8 mouse cellular contexts compared by ENCODE assay signal in genomic region chr7:140955342-140955741, GRCm38 (mm10). TPM values are rescaled to one million over a fixed set of nuclear protein-coding genes. Genes with fewer than 3 reads are reported as not detected.
DNase-seq lines count a peak whose midpoint lies in the region; ATAC-seq and TF ChIP-seq lines count a peak whose summit lies in the region.

No protein-coding gene starts in this region.

- H3K9ac ChIP-seq in CH12.LX (ENCODE audit: insufficient read depth, low read depth) = peak overlapping the region; percentile 36
- peak overlapping the region; percentile 43; the same call in 1 of the 2 replicates for H3K9ac ChIP-seq in forebrain, embryonic 14.5 days (ENCODE audit: low read length)
- peak overlapping the region; percentile 37; the same call in 1 of the 2 replicates for H3K9ac ChIP-seq in liver, embryonic 15.5 days
- H3K9ac ChIP-seq in stomach, postnatal 0 days (ENCODE audit: low read length) = peak overlapping the region; percentile 71

- TF ChIP-seq RAD21 in CH12.LX (IDR thresholded peaks at IDR 0.05; ENCODE audit: low read depth, low read length) = no peak

- peaks cover 0 to 35% of the 10 kb centered on the region in 2 experiments for H3K36me3 ChIP-seq in CH12.LX (replicated peaks in 1 of 2; ENCODE audit: control insufficient read depth in 1 of 2, insufficient read depth in 1 of 2, low read length in 1 of 2)
- H3K36me3 ChIP-seq in forebrain, embryonic 14.5 days (ENCODE audit: control insufficient read depth, insufficient read depth, low read length) = no peaks in the 10 kb centered on the region
- 0 out of 2 replicates have a peak, but pooled peaks cover 4% of the 10 kb centered on the region for H3K36me3 ChIP-seq in liver, embryonic 15.5 days (replicated peaks)
- 0 out of 2 replicates have a peak, but pooled peaks cover 2% of the 10 kb centered on the region for H3K36me3 ChIP-seq in stomach, postnatal 0 days (ENCODE audit: control insufficient read depth, insufficient read depth, low read length)

- peak overlapping the region; percentile 92 for H3K27ac ChIP-seq in gastrocnemius, adult 2 months
- H3K27ac ChIP-seq in CH12.LX (ENCODE audit: insufficient read depth, low read depth) = peak overlapping the region; percentile 78
- H3K27ac ChIP-seq in forebrain, embryonic 14.5 days (ENCODE audit: low read depth, low read length) = no peak overlapping the region
- H3K27ac ChIP-seq in liver, embryonic 15.5 days (replicated peaks) = peak overlapping the region; percentile 77
- H3K27ac ChIP-seq in stomach, postnatal 0 days (replicated peaks) = peak overlapping the region; percentile 93

- H3K4me2 ChIP-seq in CH12.LX (ENCODE audit: insufficient read depth, low read depth, poor library complexity, severe bottlenecking) = peak overlapping the region; percentile 48
- H3K4me2 ChIP-seq in forebrain, embryonic 14.5 days (ENCODE audit: low read length) = peak overlapping the region; percentile 49
- peak overlapping the region; percentile 65 for H3K4me2 ChIP-seq in liver, embryonic 15.5 days
- peak overlapping the region; percentile 61 for H3K4me2 ChIP-seq in stomach, postnatal 0 days (replicated peaks; ENCODE audit: low read depth)

- ATAC-seq in forebrain, embryonic 14.5 days = peak; percentile 55; the same call in 1 of the 2 replicates
- ATAC-seq in liver, embryonic 15.5 days (ENCODE audit: insufficient read depth) = peak; percentile 29
- peak; percentile 34; the same call in 1 of the 2 replicates for ATAC-seq in stomach, postnatal 0 days (ENCODE audit: low FRiP score, low TSS enrichment)

- 0 out of 2 replicates have a peak, but pooled peaks have one; percentile 47 for TF ChIP-seq POLR2A in CH12.LX (IDR thresholded peaks at IDR 0.05; ENCODE audit: low read depth, low read length)

- in situ Hi-C loops in CH12.LX (cut with MboI; ENCODE audit: low pct_ligation_motif_present, low pct_unique_long_range_greater_than_20kb, low sequenced_read_pairs) = loop anchor here (5.0 kb wide), 2 partner anchors 57 to 97 kb away; partner anchors contain the start of gene Ifitm3

- no peak for TF ChIP-seq CTCF in gastrocnemius, adult 2 months (IDR thresholded peaks at IDR 0.05)
- TF ChIP-seq CTCF in CH12.LX (conservative IDR thresholded peaks at IDR 0.05 in 1 of 2, IDR thresholded peaks at IDR 0.05 in 1 of 2; ENCODE audit: low read depth in 2 of 2, low read length in 2 of 2) = no peak
- TF ChIP-seq CTCF in stomach, postnatal 0 days (IDR thresholded peaks at IDR 0.05; ENCODE audit: low read depth) = no peak

- H3K27me3 ChIP-seq in CH12.LX (replicated peaks) = no peaks in the 10 kb centered on the region
- no peaks in the 10 kb centered on the region for H3K27me3 ChIP-seq in forebrain, embryonic 14.5 days (replicated peaks; ENCODE audit: control insufficient read depth, insufficient read depth, low read length)
- H3K27me3 ChIP-seq in liver, embryonic 15.5 days = no peaks in the 10 kb centered on the region
- no peaks in the 10 kb centered on the region for H3K27me3 ChIP-seq in stomach, postnatal 0 days (ENCODE audit: control insufficient read depth, insufficient read depth, low read length)

- 17% methylated on average over 17 of the region's 17 CpGs for WGBS in forebrain, embryonic 14.5 days
- 1% methylated on average over 17 of the region's 17 CpGs for WGBS in liver, embryonic 15.5 days (ENCODE audit: insufficient replicate concordance)
- 13% methylated on average over 17 of the region's 17 CpGs for WGBS in stomach, postnatal 0 days

- intact Hi-C loops in gastrocnemius, adult 2 months (cut with DNase I) = no loop called here
- intact Hi-C loops in left cerebral cortex, postnatal 25 days (cut with DNase I) = loop anchor here (5.0 kb wide), 1 partner anchor 52 kb away; no protein-coding TSS in a partner anchor

- DNase-seq in gastrocnemius, adult 2 months = no peak
- no peak for DNase-seq in gastrocnemius, postnatal 4 days (ENCODE audit: low spot score in 2 of 2)
- peak; percentile 44 for DNase-seq in CH12.LX (ENCODE audit: extremely low read depth)
- peak; percentile 33 for DNase-seq in forebrain, embryonic 14.5 days (ENCODE audit: low spot score)
- DNase-seq in stomach, postnatal 0 days (ENCODE audit: low spot score) = peak; percentile 50
- no peak for DNase-seq in left cerebral cortex, postnatal 25 days (ENCODE audit: low spot score in 2 of 2)
- DNase-seq in c-Kit-positive CD71-positive TER-119-positive erythroid progenitor cells, embryonic 14.5 days (ENCODE audit: low spot score) = no peak

- no peaks in the 10 kb centered on the region for H3K9me3 ChIP-seq in CH12.LX (replicated peaks; ENCODE audit: low read length)
- no peaks in the 10 kb centered on the region for H3K9me3 ChIP-seq in forebrain, embryonic 14.5 days (replicated peaks; ENCODE audit: control insufficient read depth, low read length)
- H3K9me3 ChIP-seq in liver, embryonic 15.5 days (replicated peaks) = no peaks in the 10 kb centered on the region
- no peaks in the 10 kb centered on the region for H3K9me3 ChIP-seq in stomach, postnatal 0 days (ENCODE audit: control insufficient read depth, low read length)

- H3K4me1 ChIP-seq in CH12.LX (ENCODE audit: control insufficient read depth in 1 of 2, insufficient read depth in 2 of 2) = peaks cover 3 to 51% of the 10 kb centered on the region in 2 experiments
- H3K4me1 ChIP-seq in forebrain, embryonic 14.5 days (ENCODE audit: control insufficient read depth, insufficient read depth, low read length) = peaks cover 12% of the 10 kb centered on the region; the same call in 1 of the 2 replicates
- H3K4me1 ChIP-seq in liver, embryonic 15.5 days (replicated peaks) = peaks cover 60% of the 10 kb centered on the region
- H3K4me1 ChIP-seq in stomach, postnatal 0 days (replicated peaks; ENCODE audit: control insufficient read depth, insufficient read depth) = peaks cover 4% of the 10 kb centered on the region; the same call in 1 of the 2 replicates

- no peak for TF ChIP-seq EP300 in CH12.LX (IDR thresholded peaks at IDR 0.05; ENCODE audit: low read length)
- TF ChIP-seq EP300 in stomach, postnatal 0 days (optimal IDR thresholded peaks at IDR 0.05) = no peak

- H3K4me3 ChIP-seq in gastrocnemius, adult 2 months = peak overlapping the region; percentile 82
- H3K4me3 ChIP-seq in CH12.LX (replicated peaks in 1 of 3; ENCODE audit: low read depth in 2 of 3, low read length in 2 of 3, poor library complexity in 1 of 3) = peak overlapping the region; percentile 66 to 78 (median 69)
- peak overlapping the region; percentile 25 for H3K4me3 ChIP-seq in forebrain, embryonic 14.5 days (ENCODE audit: low read depth, low read length)
- H3K4me3 ChIP-seq in liver, embryonic 15.5 days (replicated peaks) = peak overlapping the region; percentile 56
- H3K4me3 ChIP-seq in stomach, postnatal 0 days (ENCODE audit: low read depth, low read length) = peak overlapping the region; percentile 54

- H3K79me2 ChIP-seq in CH12.LX (replicated peaks; ENCODE audit: control insufficient read depth, extremely low read depth, insufficient read depth, poor library complexity, severe bottlenecking) = peaks cover 5% of the 10 kb centered on the region; the same call in 1 of the 2 replicates

- dilution Hi-C loops in CH12.LX (cut with MboI; ENCODE audit: extremely low pct_ligation_motif_present, extremely low pct_unique_long_range_greater_than_20kb, low sequenced_read_pairs) = no loop called here

RNA-seq across cellular contexts. Expression of gene Gm45717, which starts 0.4 kb away (rescaled TPM):
- total RNA-seq in gastrocnemius, adult 2 months (2021) = not detected
- not detected for total RNA-seq in gastrocnemius, postnatal 4 days (2021)
- total RNA-seq in CH12.LX (2012; rRNA removed) (not detected in 2 replicates), CH12.LX (2014; rRNA removed) (not detected in 2 replicates)
- polyA plus RNA-seq in CH12.LX (2012; ENCODE audit: insufficient read length, low read depth) = not detected in 2 replicates
- not detected in 2 replicates for polyA plus RNA-seq in forebrain, embryonic 14.5 days (2014; fragmentation: Nextera tagmentation; extraction: Ambion mirVana)
- not detected in 2 replicates for polyA plus RNA-seq in liver, embryonic 15.5 days (2015; fragmentation: Nextera tagmentation; extraction: Ambion mirVana)
- polyA plus RNA-seq in stomach, postnatal 0 days (2015; fragmentation: Nextera tagmentation; extraction: Ambion mirVana) = 0.32 and 0.71 TPM in 2 replicates
- not detected for total RNA-seq in left cerebral cortex, postnatal 25 days (2021)

RNA-seq across cellular contexts. Expression of gene Ifitm2, which starts 0.4 kb away (rescaled TPM):
- 10 to 100 TPM; 42.2 to 82.6 TPM for total RNA-seq in gastrocnemius, adult 2 months (2021)
- total RNA-seq in gastrocnemius, postnatal 4 days (2021) = 100 to 1,000 TPM; 238 to 274 TPM
- total RNA-seq in CH12.LX (2012; rRNA removed) (128 and 136 TPM in 2 replicates), CH12.LX (2014; rRNA removed) (314 and 381 TPM in 2 replicates)
- 159 and 213 TPM in 2 replicates for polyA plus RNA-seq in CH12.LX (2012; ENCODE audit: insufficient read length, low read depth)
- polyA plus RNA-seq in forebrain, embryonic 14.5 days (2014; fragmentation: Nextera tagmentation; extraction: Ambion mirVana) = 163 and 235 TPM in 2 replicates
- 384 and 401 TPM in 2 replicates for polyA plus RNA-seq in liver, embryonic 15.5 days (2015; fragmentation: Nextera tagmentation; extraction: Ambion mirVana)
- 932 and 1,048 TPM in 2 replicates for polyA plus RNA-seq in stomach, postnatal 0 days (2015; fragmentation: Nextera tagmentation; extraction: Ambion mirVana)
- 10 to 100 TPM; 11.7 to 15.7 TPM for total RNA-seq in left cerebral cortex, postnatal 25 days (2021)

RNA-seq across cellular contexts. Expression of gene Ifitm5, which starts 5.3 kb away (rescaled TPM):
- under 1 TPM in 1 of 2 experiments, not detected in 1; 0.33 TPM for total RNA-seq in gastrocnemius, adult 2 months (2021)
- 1 to 10 TPM; 2.0 to 2.4 TPM for total RNA-seq in gastrocnemius, postnatal 4 days (2021)
- total RNA-seq in CH12.LX (2012; rRNA removed) (0.68 and 0.76 TPM in 2 replicates), CH12.LX (2014; rRNA removed) (not detected in 2 replicates)
- 0.55 and 0.71 TPM in 2 replicates for polyA plus RNA-seq in CH12.LX (2012; ENCODE audit: insufficient read length, low read depth)
- polyA plus RNA-seq in forebrain, embryonic 14.5 days (2014; fragmentation: Nextera tagmentation; extraction: Ambion mirVana) = not detected in 2 replicates
- polyA plus RNA-seq in liver, embryonic 15.5 days (2015; fragmentation: Nextera tagmentation; extraction: Ambion mirVana) = 0.39 and 0.68 TPM in 2 replicates
- 0.58 and 0.82 TPM in 2 replicates for polyA plus RNA-seq in stomach, postnatal 0 days (2015; fragmentation: Nextera tagmentation; extraction: Ambion mirVana)
- total RNA-seq in left cerebral cortex, postnatal 25 days (2021) = not detected

RNA-seq across cellular contexts. Expression of gene Ifitm1, which starts 11.7 kb away (rescaled TPM):
- total RNA-seq in gastrocnemius, adult 2 months (2021) = 1 to 10 TPM in 1 of 2 experiments, under 1 TPM in 1; 0.69 to 1.4 TPM
- 1 to 10 TPM; 4.9 to 8.2 TPM for total RNA-seq in gastrocnemius, postnatal 4 days (2021)
- total RNA-seq in CH12.LX (2012; rRNA removed) = 55.5 and 62.0 TPM in 2 replicates
- total RNA-seq in CH12.LX (2014; rRNA removed) = 32.9 and 33.6 TPM in 2 replicates
- 10.9 and 14.8 TPM in 2 replicates for polyA plus RNA-seq in CH12.LX (2012; ENCODE audit: insufficient read length, low read depth)
- polyA plus RNA-seq in forebrain, embryonic 14.5 days (2014; fragmentation: Nextera tagmentation; extraction: Ambion mirVana) = 11.0 and 12.2 TPM in 2 replicates
- polyA plus RNA-seq in liver, embryonic 15.5 days (2015; fragmentation: Nextera tagmentation; extraction: Ambion mirVana) = 21.3 TPM in 2 replicates
- polyA plus RNA-seq in stomach, postnatal 0 days (2015; fragmentation: Nextera tagmentation; extraction: Ambion mirVana) = 162 and 173 TPM in 2 replicates
- total RNA-seq in left cerebral cortex, postnatal 25 days (2021) = 1 to 10 TPM; 1.7 to 2.9 TPM

RNA-seq across cellular contexts. Expression of gene Pgghg, which starts 14.2 kb away (rescaled TPM):
- total RNA-seq in gastrocnemius, adult 2 months (2021) = 1 to 10 TPM; 3.8 to 5.6 TPM
- 10 to 100 TPM; 15.8 to 16.6 TPM for total RNA-seq in gastrocnemius, postnatal 4 days (2021)
- total RNA-seq in CH12.LX (2012; rRNA removed) = 3.3 and 3.7 TPM in 2 replicates
- total RNA-seq in CH12.LX (2014; rRNA removed) = 3.2 and 4.0 TPM in 2 replicates
- 3.1 and 3.6 TPM in 2 replicates for polyA plus RNA-seq in CH12.LX (2012; ENCODE audit: insufficient read length, low read depth)
- polyA plus RNA-seq in forebrain, embryonic 14.5 days (2014; fragmentation: Nextera tagmentation; extraction: Ambion mirVana) = 8.8 TPM in 2 replicates
- polyA plus RNA-seq in liver, embryonic 15.5 days (2015; fragmentation: Nextera tagmentation; extraction: Ambion mirVana) = 6.0 and 6.6 TPM in 2 replicates
- 10.1 and 12.3 TPM in 2 replicates for polyA plus RNA-seq in stomach, postnatal 0 days (2015; fragmentation: Nextera tagmentation; extraction: Ambion mirVana)
- 1 to 10 TPM; 4.7 to 6.3 TPM for total RNA-seq in left cerebral cortex, postnatal 25 days (2021)

Comparison
In these comparisons a context has a peak if more than half of its experiments do, and no peak if none do; other contexts are left out.
1. DNase-seq: peak in CH12.LX (single experiment), forebrain, embryonic 14.5 days (single experiment) and stomach, postnatal 0 days (single experiment); none in gastrocnemius, adult 2 months (single experiment), gastrocnemius, postnatal 4 days (0 of 2), left cerebral cortex, postnatal 25 days (0 of 2) and c-Kit-positive CD71-positive TER-119-positive erythroid progenitor cells, embryonic 14.5 days (single experiment).
2. H3K4me3 ChIP-seq: peak in every context shown above with its lines; median percentile 82 in gastrocnemius, adult 2 months; 69 in CH12.LX; 56 in liver, embryonic 15.5 days; 54 in stomach, postnatal 0 days; 25 in forebrain, embryonic 14.5 days.
3. Peak in every context shown above with its lines, with median percentiles within 50 percentile points of each other: H3K4me2 ChIP-seq, H3K9ac ChIP-seq and ATAC-seq.